Mouse (Mus musculus): ENCODE data around the gene Prl2b1. TPM values are rescaled to one million over a fixed set of nuclear protein-coding genes. Genes with fewer than 3 reads are reported as not detected.
A peak's percentile ranks its signal among the peaks of the same experiment; 100 is the strongest.

Prl2b1 gene
- total RNA-seq (2021) = not detected
- long read RNA-seq, experiment 1 = 0 reads
- long read RNA-seq, experiment 2 = 0 reads

- intact Hi-C loops (cut with DNase I) = no loop called here
- no peak for DNase-seq (ENCODE audit: extremely low spot score in 1 of 2, low spot score in 2 of 2)
- no peak for TF ChIP-seq CTCF (IDR thresholded peaks at IDR 0.05)
- Histone ChIP-seq H3K27ac (no peak within 1 kb of the TSS), H3K4me3 (no peak within 1 kb of the TSS)
These were observed at the start of gene Prl2b1 for GRCm38 (mm10) chr13:27390746-27391145. Prl2b1 (minus strand) TSS chr13:27390846.

DNA sequence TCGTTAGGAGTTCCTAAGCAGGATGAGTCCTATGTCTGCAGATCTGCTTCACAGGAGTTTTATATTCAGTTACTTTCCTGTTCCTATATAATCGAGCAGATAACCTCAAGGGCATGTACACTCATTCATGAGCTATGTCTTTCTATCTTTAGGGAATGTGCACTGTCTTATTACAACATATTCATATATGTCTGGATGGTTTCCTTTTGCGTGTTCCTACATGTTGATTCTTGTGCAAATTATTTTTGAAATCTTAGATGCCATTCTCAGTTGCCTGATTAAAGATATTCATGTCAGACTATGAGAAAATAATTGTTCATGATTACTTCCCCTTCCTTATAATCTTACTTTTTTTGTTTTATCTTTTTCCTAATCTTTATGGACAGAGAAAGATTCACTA, 47.9 kb upstream of the Prl2b1 start, which contains the start of gene Prl8a6:
Gene Prl8a6, minus strand, starts transcription at position 101 of the 400 bp plus-strand sequence.
- no peak within 1 kb of the TSS for H3K27ac ChIP-seq
- intact Hi-C loops (cut with DNase I) = no loop called here
- no peak for TF ChIP-seq CTCF (IDR thresholded peaks at IDR 0.05)
- no peak within 1 kb of the TSS for H3K4me3 ChIP-seq
- no peak for DNase-seq (ENCODE audit: extremely low spot score in 1 of 2, low spot score in 2 of 2)

DNA sequence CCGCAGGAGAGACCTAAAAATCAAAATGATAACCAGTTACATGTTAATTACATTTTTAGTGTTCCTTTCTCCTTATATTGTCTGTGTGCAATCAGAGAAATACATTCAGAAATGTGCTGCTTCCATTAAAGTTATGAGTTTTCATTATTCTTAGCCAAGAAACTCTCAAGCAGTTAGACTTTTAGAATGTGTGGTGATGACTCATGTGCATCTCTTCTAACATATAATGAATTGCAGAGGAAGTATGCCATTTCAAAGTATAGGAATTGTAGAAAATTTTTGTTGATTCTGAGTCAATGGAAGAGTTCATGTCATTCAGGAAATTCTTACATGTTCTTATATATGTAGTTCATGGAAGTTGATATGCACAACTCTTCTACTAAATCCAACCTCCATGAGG, 42.5 kb upstream of the Prl2b1 start:
- TF ChIP-seq CTCF (IDR thresholded peaks at IDR 0.05) = no peak
- Histone ChIP-seq H3K4me3 (no peak overlapping the region), H3K27ac (no peak overlapping the region)
- intact Hi-C loops (cut with DNase I) = no loop called here
- no peak for DNase-seq (ENCODE audit: extremely low spot score in 1 of 2, low spot score in 2 of 2)

DNA sequence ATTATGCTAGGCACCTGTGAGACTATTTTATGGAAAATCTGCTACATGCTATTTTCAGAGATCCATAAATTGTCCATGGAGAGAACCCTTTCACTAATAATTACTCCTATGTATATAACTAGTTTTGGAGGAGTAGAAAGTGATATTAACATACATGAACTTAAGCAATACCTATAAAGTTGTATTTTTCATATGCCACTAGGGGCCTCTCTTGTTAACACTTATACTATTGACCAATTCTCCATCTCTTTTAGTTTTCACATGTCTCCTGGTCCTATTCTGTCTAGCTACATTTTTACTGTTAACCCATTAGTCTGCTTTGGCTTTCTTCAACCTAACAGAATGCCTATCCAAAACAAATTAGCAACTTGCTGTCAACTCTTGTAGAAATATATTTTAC, 23.0 kb upstream of the Prl2b1 start:
- intact Hi-C loops (cut with DNase I) = no loop called here
- TF ChIP-seq CTCF (IDR thresholded peaks at IDR 0.05) = peak; percentile 18
- no peak for DNase-seq (ENCODE audit: extremely low spot score in 1 of 2, low spot score in 2 of 2)
- Histone ChIP-seq H3K27ac (no peak overlapping the region), H3K4me3 (no peak overlapping the region)

DNA sequence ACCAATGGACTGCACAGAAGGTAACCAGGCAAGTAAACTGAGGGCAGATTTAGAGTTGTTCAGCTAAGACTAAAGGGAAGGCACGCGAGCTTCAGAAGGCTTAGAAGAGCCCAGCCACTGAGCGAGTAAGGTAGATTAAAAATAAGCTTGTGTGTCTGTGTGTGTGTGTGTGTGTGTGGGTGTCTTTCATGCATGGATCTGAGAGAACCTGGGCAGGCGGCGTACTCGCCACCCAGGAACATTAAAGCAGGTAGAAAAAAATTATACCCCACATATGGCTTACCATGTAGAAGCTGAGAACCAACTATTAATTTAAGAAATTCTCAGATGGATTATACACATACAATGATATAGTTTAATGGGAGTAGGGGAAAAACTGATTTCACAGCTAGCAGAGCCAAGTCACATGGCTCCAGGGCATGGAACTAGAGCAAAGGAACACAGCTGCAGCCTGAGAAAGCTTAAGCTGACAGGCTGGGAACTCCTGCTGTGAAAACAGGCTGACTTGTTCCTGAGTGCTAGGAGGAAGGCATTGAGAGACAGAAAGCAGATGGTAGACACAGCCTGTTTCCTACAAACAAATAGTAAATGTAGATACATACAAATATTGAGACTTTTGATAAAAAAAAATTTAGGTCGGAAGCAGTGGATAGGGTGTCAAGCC, 8.5 kb upstream of the Prl2b1 start:
- DNase-seq (ENCODE audit: extremely low spot score in 1 of 2, low spot score in 2 of 2) = no peak
- no peak overlapping the region for H3K4me3 ChIP-seq
- no peak overlapping the region for H3K27ac ChIP-seq
- intact Hi-C loops (cut with DNase I) = no loop called here
- no peak for TF ChIP-seq CTCF (IDR thresholded peaks at IDR 0.05)

GRCm38 (mm10) chr13:27345373-27345772, 45.3 kb downstream of the Prl2b1 start, which contains the start of gene Prl8a2:
Prl8a2 (plus strand) TSS chr13:27345673.
- Histone ChIP-seq H3K27ac (no peak within 1 kb of the TSS), H3K4me3 (no peak within 1 kb of the TSS)
- TF ChIP-seq CTCF (IDR thresholded peaks at IDR 0.05) = no peak
- intact Hi-C loops (cut with DNase I) = no loop called here
- DNase-seq (ENCODE audit: extremely low spot score in 1 of 2, low spot score in 2 of 2) = no peak

- no peak overlapping the region for H3K4me3 ChIP-seq
- TF ChIP-seq CTCF (IDR thresholded peaks at IDR 0.05) = no peak
- intact Hi-C loops (cut with DNase I) = no loop called here
- no peak overlapping the region for H3K27ac ChIP-seq
- no peak for DNase-seq (ENCODE audit: extremely low spot score in 1 of 2, low spot score in 2 of 2)
These were observed 47.8 kb downstream of the Prl2b1 start for GRCm38 (mm10) chr13:27342733-27343275.

DNA sequence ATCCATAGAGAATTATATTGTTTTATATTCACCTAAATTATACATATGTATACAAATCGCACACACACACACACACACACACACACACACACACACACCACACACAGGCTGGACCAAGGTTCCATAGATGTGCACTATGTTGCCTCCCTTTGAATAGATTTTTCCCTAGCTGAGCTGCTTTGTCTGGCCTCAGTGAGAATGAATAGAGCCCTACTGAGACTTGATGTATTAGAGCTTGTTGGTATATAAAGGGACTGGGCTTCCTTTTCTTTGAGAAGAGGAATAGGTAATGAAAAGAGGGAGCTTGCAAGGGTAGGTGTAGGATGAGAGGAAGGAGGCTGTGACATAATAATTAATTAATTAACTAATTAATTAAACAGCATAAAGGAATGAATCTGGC, 55.7 kb downstream of the Prl2b1 start:
- no peak for DNase-seq (ENCODE audit: extremely low spot score in 1 of 2, low spot score in 2 of 2)
- Histone ChIP-seq H3K4me3 (no peak overlapping the region), H3K27ac (no peak overlapping the region)
- TF ChIP-seq CTCF (IDR thresholded peaks at IDR 0.05) = no peak
- intact Hi-C loops (cut with DNase I) = no loop called here

Other genes with a start within 250 kb of the Prl2b1 start
- not detected for gene Prl3d3, start 234.1 kb downstream of the Prl2b1 start, total RNA-seq (2021)
- gene Prl3c1, start 194.2 kb downstream of the Prl2b1 start, total RNA-seq (2021) = not detected
- gene Prl3b1, start 149.0 kb downstream of the Prl2b1 start, total RNA-seq (2021) = not detected
- gene Prl3a1, start 131.4 kb downstream of the Prl2b1 start, total RNA-seq (2021) = not detected
- gene Prl6a1, start 78.2 kb downstream of the Prl2b1 start, total RNA-seq (2021) = not detected
- not detected for gene Prl8a2, start 45.2 kb downstream of the Prl2b1 start, total RNA-seq (2021)
- not detected for gene Prl8a6, start 47.8 kb upstream of the Prl2b1 start, total RNA-seq (2021)
- gene Prl8a8, start 122.4 kb upstream of the Prl2b1 start, total RNA-seq (2021) = not detected
- gene Prl8a9, start 173.8 kb upstream of the Prl2b1 start, total RNA-seq (2021) = not detected
- gene Prl8a1, start 191.3 kb upstream of the Prl2b1 start, total RNA-seq (2021) = not detected
- not detected for gene Prl7b1, start 219.7 kb upstream of the Prl2b1 start, total RNA-seq (2021)

Measured in left cerebral cortex, adult 2 months (tissue).